Mouse (Mus musculus) right cerebral cortex, postnatal 36 days (tissue): ENCODE measurements around the gene Siah3.

Source experiments
- DNase-seq, 2 experiments: peaks; one replicate each; pipeline ENCODE4 v3.0.0; 2022; ENCODE audit warnings: low spot score in 2 of 2, mixed read lengths in 1 of 2

Siah3 gene

GRCm38 (mm10) chr14:75519668-75520067, 63.9 kb downstream of the Siah3 start:
- no peak for DNase-seq

DNA sequence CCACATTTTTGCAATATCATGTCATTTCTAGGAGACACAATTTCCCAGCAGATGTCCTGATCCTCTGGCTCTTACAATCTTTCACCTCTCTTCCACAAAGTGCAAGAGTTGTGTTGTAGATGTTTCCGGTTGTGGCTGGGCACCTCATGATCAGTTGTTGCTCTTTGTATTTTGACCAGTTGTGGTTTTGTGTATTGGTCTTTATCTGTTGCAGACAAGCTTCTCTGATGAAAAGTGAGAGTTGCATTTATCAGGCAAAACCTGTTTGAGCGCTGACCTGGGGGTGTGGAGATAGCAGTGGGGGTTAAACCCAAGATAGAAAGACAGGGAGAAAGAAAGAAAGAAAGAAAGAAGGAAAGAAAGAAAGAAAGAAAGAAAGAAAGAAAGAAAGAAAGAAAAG, 68.9 kb downstream of the Siah3 start:
- DNase-seq: no peak

- no peak for DNase-seq
These were observed 69.8 kb downstream of the Siah3 start for GRCm38 (mm10) chr14:75525376-75526145.

- peak; percentile 79 to 82 for DNase-seq
These were observed 71.8 kb downstream of the Siah3 start for GRCm38 (mm10) chr14:75527464-75528190.

- no peak for DNase-seq
These were observed 75.1 kb downstream of the Siah3 start for GRCm38 (mm10) chr14:75530815-75531353.

GRCm38 (mm10) chr14:75539205-75539604, 83.4 kb downstream of the Siah3 start:
- DNase-seq: no peak

DNA sequence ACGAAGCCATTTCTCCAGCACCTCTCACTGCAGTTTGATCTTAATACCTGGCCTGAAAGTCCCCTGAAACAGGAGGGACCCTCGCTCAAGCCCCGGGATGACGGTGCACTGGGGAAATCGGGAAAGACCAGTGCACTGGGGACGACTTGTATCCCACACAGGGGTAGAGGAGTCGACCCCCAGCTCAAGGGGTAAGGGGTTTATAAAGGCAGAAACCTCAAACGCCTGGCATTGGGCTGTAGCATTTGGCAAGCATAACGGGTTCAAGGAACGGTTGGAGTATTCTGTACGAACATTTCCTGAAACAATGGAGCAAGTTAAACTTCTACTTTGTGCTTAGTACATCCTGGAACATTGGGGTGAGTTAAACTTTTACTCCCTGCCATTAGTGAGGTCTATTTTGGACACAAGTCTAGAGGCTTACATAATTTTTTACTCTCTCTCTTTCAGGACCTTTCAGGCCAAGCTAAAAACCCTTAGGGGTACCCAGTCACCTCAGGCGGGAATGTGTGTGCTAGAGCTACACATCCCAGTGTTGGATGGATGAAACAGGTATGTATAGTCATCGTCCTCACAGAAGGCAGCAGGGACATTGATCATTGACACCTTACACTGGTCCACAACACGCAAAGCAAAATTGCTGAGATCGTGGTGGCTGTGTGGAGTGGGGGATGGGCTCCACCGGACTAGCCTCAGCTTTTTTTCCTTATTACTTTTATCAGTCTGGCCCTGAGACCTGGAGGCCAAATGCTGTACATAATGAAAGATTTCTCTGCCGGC, 84.6 kb downstream of the Siah3 start:
- no peak for DNase-seq

DNA sequence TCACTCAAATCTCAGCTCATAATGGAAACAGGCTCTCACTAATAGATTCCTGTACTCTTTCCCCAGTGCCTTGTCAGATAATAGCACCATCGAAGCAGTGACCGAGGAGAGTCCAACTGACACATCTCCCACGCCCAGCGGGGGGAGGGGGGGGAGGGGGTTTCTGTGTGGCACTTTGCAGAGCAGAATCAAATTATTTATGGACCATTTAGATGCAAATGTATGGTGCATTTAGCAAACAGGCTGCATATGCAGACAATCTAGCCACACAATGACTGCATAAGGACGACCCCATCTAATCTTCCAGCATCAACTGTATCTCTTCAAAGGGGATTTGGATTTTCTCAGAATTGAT, 85.2 kb downstream of the Siah3 start:
- DNase-seq: no peak

DNA sequence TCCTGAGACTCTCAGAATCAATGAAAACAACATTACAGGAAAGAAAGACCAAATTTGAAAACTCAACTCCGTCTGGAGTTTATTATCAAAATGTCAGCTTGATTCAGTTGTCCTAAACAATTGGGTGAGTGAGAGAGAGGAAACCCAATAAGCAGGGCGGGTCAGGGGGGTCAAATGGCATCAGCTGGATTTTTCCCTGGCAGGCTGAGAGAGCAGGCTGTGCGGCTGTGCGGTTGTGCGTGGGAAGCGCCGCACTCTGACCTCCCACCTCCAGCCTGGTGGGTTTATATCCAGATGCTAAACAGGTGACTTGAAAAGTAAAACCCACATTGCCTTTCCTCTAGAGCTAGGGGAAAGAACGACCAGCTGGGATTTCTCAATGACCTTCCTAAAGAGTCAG, 85.9 kb downstream of the Siah3 start:
- DNase-seq: no peak

DNA sequence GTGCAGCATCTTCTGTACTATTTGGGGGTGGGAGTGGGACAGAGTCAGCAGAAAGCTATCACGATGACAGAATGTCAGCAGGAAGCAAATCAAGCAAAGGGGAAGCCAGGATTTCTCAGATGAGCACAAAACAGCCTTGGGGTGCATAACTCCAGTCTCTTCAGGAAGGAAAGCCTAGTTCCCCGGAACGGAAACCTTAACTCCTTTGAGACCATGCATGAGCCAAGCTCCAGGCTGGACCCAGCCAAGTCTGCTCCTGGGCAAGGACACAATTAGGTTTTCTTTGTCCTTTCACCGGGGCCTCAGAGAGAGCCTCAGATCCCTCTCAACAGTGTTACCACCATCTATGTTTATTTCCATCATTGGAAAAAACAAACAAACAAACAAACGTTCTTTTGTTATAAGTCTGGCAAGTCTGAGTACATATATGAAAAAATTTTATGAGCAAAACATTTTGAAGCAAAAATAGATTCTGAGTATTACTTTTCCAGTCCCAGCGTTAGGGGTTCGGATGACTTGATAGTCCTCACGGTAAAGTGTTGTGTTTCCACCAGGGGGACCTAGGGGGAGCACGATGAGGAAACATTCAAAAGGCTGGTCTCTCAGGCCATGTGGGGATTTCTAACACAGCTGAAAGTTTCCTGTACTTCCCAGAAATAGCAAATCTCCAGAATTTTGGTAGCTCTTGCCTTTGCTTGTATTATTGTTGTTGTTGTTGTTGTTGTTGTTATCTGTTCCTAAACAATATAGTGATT, 106.0 kb downstream of the Siah3 start:
- DNase-seq: no peak

- peak; percentile 15 to 28 for DNase-seq
These were observed 109.9 kb downstream of the Siah3 start for GRCm38 (mm10) chr14:75565534-75566140.

DNA sequence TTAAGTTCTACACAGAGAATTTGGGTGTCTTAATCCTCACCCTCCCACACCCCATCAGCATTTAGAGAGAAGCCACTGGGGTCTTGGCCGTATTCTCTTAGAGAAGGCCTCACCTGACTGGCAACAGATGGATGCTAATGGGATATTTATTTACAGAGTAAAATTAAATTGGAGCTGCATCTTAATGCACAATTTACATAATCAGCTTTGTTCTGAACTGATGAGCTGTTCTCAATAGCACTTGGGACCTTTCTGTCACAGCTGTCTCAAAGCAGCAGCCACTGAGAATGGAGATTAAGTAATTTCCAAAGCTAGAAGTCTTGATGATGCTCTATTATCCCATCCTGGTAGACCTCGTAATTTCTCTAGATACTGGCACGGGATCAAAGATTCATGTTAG, 110.5 kb downstream of the Siah3 start:
- no peak for DNase-seq

- DNase-seq: no peak
These were observed 123.2 kb downstream of the Siah3 start for GRCm38 (mm10) chr14:75579010-75579409.
